ENCODE assay signal across 10 mouse cellular contexts in genomic region chr7:28384162-28384561, GRCm38 (mm10). TPM values are rescaled to one million over a fixed set of nuclear protein-coding genes. Genes with fewer than 3 reads are reported as not detected.
DNase-seq lines count a peak whose midpoint lies in the region; ATAC-seq and TF ChIP-seq lines count a peak whose summit lies in the region.
"Had no signal": no experiment of that assay in that cellular context is flagged by ENCODE, and none has a peak within 500 bp of the region (broad histone marks: within the 10 kb centered on the region; RNA-seq: fewer than 3 reads in every experiment).

No protein-coding gene starts in this region.

- no peak overlapping the region for H3K4me2 ChIP-seq in liver, embryonic 16.5 days (ENCODE audit: low read depth, low read length)
- H3K4me2 ChIP-seq in hindbrain, embryonic 14.5 days (replicated peaks), result no peak overlapping the region
- H3K4me2 ChIP-seq: limb, embryonic 12.5 days; midbrain, embryonic 11.5 days had no signal

- H3K27ac ChIP-seq in bone marrow macrophage, adult 2 months (ENCODE audit: insufficient read depth, low read depth, low read length), result peak overlapping the region; percentile 99
- peak overlapping the region; percentile 97 for H3K27ac ChIP-seq in liver, embryonic 16.5 days (ENCODE audit: low read length)
- no peak overlapping the region for H3K27ac ChIP-seq in hindbrain, embryonic 14.5 days

- no peak overlapping the region for H3K9ac ChIP-seq in liver, embryonic 16.5 days (ENCODE audit: low read depth, low read length)
- H3K9ac ChIP-seq in hindbrain, embryonic 14.5 days, result no peak overlapping the region
- H3K9ac ChIP-seq: heart, embryonic 12.5 days; limb, embryonic 12.5 days had no signal

- ATAC-seq in liver, embryonic 16.5 days (ENCODE audit: low read depth), result no peak
- no peak for ATAC-seq in hindbrain, embryonic 14.5 days (ENCODE audit: low FRiP score)

- TF ChIP-seq POLR2A in bone marrow macrophage, adult 2 months (IDR thresholded peaks at IDR 0.05; ENCODE audit: borderline replicate concordance, low read depth, low read length), result no peak

- no peak overlapping the region for H3K4me3 ChIP-seq in bone marrow macrophage, adult 2 months (ENCODE audit: insufficient read depth, low read length)
- no peak overlapping the region for H3K4me3 ChIP-seq in liver, embryonic 16.5 days (ENCODE audit: low read depth, low read length)
- H3K4me3 ChIP-seq in hindbrain, embryonic 14.5 days (replicated peaks; ENCODE audit: low read length), result no peak overlapping the region
- H3K4me3 ChIP-seq: heart, embryonic 12.5 days; limb, embryonic 12.5 days had no signal

- peaks cover 6% of the 10 kb centered on the region; the same call in 1 of the 2 replicates for H3K36me3 ChIP-seq in liver, embryonic 16.5 days (ENCODE audit: control insufficient read depth, insufficient read depth)
- H3K36me3 ChIP-seq in hindbrain, embryonic 14.5 days (replicated peaks; ENCODE audit: control insufficient read depth, insufficient read depth), result peaks cover 34% of the 10 kb centered on the region

- H3K9me3 ChIP-seq in liver, embryonic 16.5 days (replicated peaks; ENCODE audit: control insufficient read depth, low read length), result no peaks in the 10 kb centered on the region
- no peaks in the 10 kb centered on the region for H3K9me3 ChIP-seq in hindbrain, embryonic 14.5 days (ENCODE audit: control insufficient read depth, low read length)
- H3K9me3 ChIP-seq: heart, embryonic 12.5 days; limb, embryonic 12.5 days had no signal

- no peak for TF ChIP-seq CTCF in bone marrow macrophage, adult 2 months (IDR thresholded peaks at IDR 0.05; ENCODE audit: low read depth, low read length)

- 51% methylated on average over 6 of the region's 6 CpGs for WGBS in liver, embryonic 16.5 days (ENCODE audit: insufficient replicate concordance)
- WGBS in hindbrain, embryonic 14.5 days, result 85% methylated on average over 6 of the region's 6 CpGs

- H3K4me1 ChIP-seq in bone marrow macrophage, adult 2 months (ENCODE audit: control insufficient read depth, insufficient read depth, low read length), result peaks cover 41% of the 10 kb centered on the region
- H3K4me1 ChIP-seq in liver, embryonic 16.5 days (ENCODE audit: control insufficient read depth, low read depth, low read length), result peaks cover 68% of the 10 kb centered on the region
- H3K4me1 ChIP-seq in hindbrain, embryonic 14.5 days (replicated peaks; ENCODE audit: control insufficient read depth, insufficient read depth, low read length), result peaks cover 17% of the 10 kb centered on the region

- H3K27me3 ChIP-seq in liver, embryonic 16.5 days (ENCODE audit: control insufficient read depth, insufficient read depth, low read depth, low read length), result no peaks in the 10 kb centered on the region
- no peaks in the 10 kb centered on the region for H3K27me3 ChIP-seq in hindbrain, embryonic 14.5 days (ENCODE audit: control insufficient read depth, insufficient read depth, low read length)
- H3K27me3 ChIP-seq: heart, embryonic 12.5 days; limb, embryonic 12.5 days had no signal

- peak; percentile 36 for DNase-seq in lung, postnatal 25 days (ENCODE audit: low spot score)
- DNase-seq in lung, adult 18-20 months, result no peak
- peak; percentile 78 for DNase-seq in thymus, postnatal 14 days
- no peak for DNase-seq in hindbrain, embryonic 14.5 days (ENCODE audit: low spot score)
- no peak for DNase-seq in layer of hippocampus, postnatal 10 days (ENCODE audit: low spot score in 2 of 2)

RNA-seq across cellular contexts. Expression of gene Zfp36, which starts 4.1 kb away (rescaled TPM):
- polyA plus RNA-seq in bone marrow macrophage, adult 2 months (2012; ENCODE audit: insufficient read depth, insufficient read length, missing spikeins), result 110 and 119 TPM in 2 replicates
- polyA plus RNA-seq in liver, embryonic 16.5 days (2015; fragmentation: Nextera tagmentation; extraction: Ambion mirVana), result 7.9 and 10.8 TPM in 2 replicates
- polyA plus RNA-seq in hindbrain, embryonic 14.5 days (2014; fragmentation: Nextera tagmentation; extraction: Ambion mirVana), result 3.0 and 3.7 TPM in 2 replicates
- total RNA-seq in layer of hippocampus, postnatal 10 days (2021), result 1 to 10 TPM; 3.4 to 3.9 TPM

RNA-seq across cellular contexts. Expression of gene Med29, which starts 8.3 kb away (rescaled TPM):
- polyA plus RNA-seq in bone marrow macrophage, adult 2 months (2012; ENCODE audit: insufficient read depth, insufficient read length, missing spikeins), result 12.5 and 13.9 TPM in 2 replicates
- polyA plus RNA-seq in liver, embryonic 16.5 days (2015; fragmentation: Nextera tagmentation; extraction: Ambion mirVana), result 20.5 and 21.6 TPM in 2 replicates
- 39.2 and 44.5 TPM in 2 replicates for polyA plus RNA-seq in hindbrain, embryonic 14.5 days (2014; fragmentation: Nextera tagmentation; extraction: Ambion mirVana)
- total RNA-seq in layer of hippocampus, postnatal 10 days (2021), result 10 to 100 TPM; 20.5 to 20.9 TPM

RNA-seq across cellular contexts. Expression of gene Paf1, which starts 8.6 kb away (rescaled TPM):
- 102 and 123 TPM in 2 replicates for polyA plus RNA-seq in bone marrow macrophage, adult 2 months (2012; ENCODE audit: insufficient read depth, insufficient read length, missing spikeins)
- polyA plus RNA-seq in liver, embryonic 16.5 days (2015; fragmentation: Nextera tagmentation; extraction: Ambion mirVana), result 24.7 and 25.8 TPM in 2 replicates
- polyA plus RNA-seq in hindbrain, embryonic 14.5 days (2014; fragmentation: Nextera tagmentation; extraction: Ambion mirVana), result 73.9 and 74.3 TPM in 2 replicates
- 10 to 100 TPM; 73.3 to 93.0 TPM for total RNA-seq in layer of hippocampus, postnatal 10 days (2021)

RNA-seq across cellular contexts. Expression of gene Plekhg2, which starts 11.8 kb away (rescaled TPM):
- polyA plus RNA-seq in bone marrow macrophage, adult 2 months (2012; ENCODE audit: insufficient read depth, insufficient read length, missing spikeins), result 11.4 and 14.6 TPM in 2 replicates
- polyA plus RNA-seq in liver, embryonic 16.5 days (2015; fragmentation: Nextera tagmentation; extraction: Ambion mirVana), result 4.8 and 6.3 TPM in 2 replicates
- 21.5 and 25.5 TPM in 2 replicates for polyA plus RNA-seq in hindbrain, embryonic 14.5 days (2014; fragmentation: Nextera tagmentation; extraction: Ambion mirVana)
- total RNA-seq in layer of hippocampus, postnatal 10 days (2021), result 10 to 100 TPM; 13.5 to 13.6 TPM

RNA-seq across cellular contexts. Expression of gene Rps16, which starts 33.7 kb away (rescaled TPM):
- 801 and 823 TPM in 2 replicates for polyA plus RNA-seq in bone marrow macrophage, adult 2 months (2012; ENCODE audit: insufficient read depth, insufficient read length, missing spikeins)
- polyA plus RNA-seq in liver, embryonic 16.5 days (2015; fragmentation: Nextera tagmentation; extraction: Ambion mirVana), result 531 and 598 TPM in 2 replicates
- polyA plus RNA-seq in hindbrain, embryonic 14.5 days (2014; fragmentation: Nextera tagmentation; extraction: Ambion mirVana), result 521 and 677 TPM in 2 replicates
- 100 to 1,000 TPM; 563 to 624 TPM for total RNA-seq in layer of hippocampus, postnatal 10 days (2021)

Comparison
In these comparisons a context has a peak if more than half of its experiments do, and no peak if none do; other contexts are left out.
1. DNase-seq: peak in lung, postnatal 25 days (single experiment) and thymus, postnatal 14 days (single experiment); none in lung, adult 18-20 months (0 of 2), hindbrain, embryonic 14.5 days (single experiment) and layer of hippocampus, postnatal 10 days (0 of 2).